Mouse (Mus musculus) layer of hippocampus, adult 9-11 months (tissue): ENCODE measurements around the gene Btnl10.
"Not testable (repeated sequence)": the region's sequence is repeated elsewhere in the genome, so short reads cannot be mapped to it uniquely, and the experiment has no call there.

Source experiments
- DNase-seq: peaks from one replicate; pipeline ENCODE4 v3.0.0; 2022

The Btnl10 gene

GRCm38 (mm10) chr11:58931576-58931975, 13.9 kb downstream of the Btnl10 start:
- no peak for DNase-seq

- no peak for DNase-seq
Measured at GRCm38 (mm10) chr11:58937909-58938308, 20.2 kb downstream of the Btnl10 start.

- DNase-seq = peak; percentile 95
Measured at GRCm38 (mm10) chr11:58938322-58939087, 20.8 kb downstream of the Btnl10 start, which contains the start of gene Rnf187. TSS of gene Rnf187 (minus strand) at chr11:58938916.

- no peak for DNase-seq
Measured at GRCm38 (mm10) chr11:58939088-58939439, 21.4 kb downstream of the Btnl10 start.

GRCm38 (mm10) chr11:58944136-58944535, 26.4 kb downstream of the Btnl10 start:
- no peak for DNase-seq

GRCm38 (mm10) chr11:58947306-58947705, 29.6 kb downstream of the Btnl10 start:
- DNase-seq = no peak

- DNase-seq = peak; percentile 66
Measured at GRCm38 (mm10) chr11:58947798-58948528, 30.3 kb downstream of the Btnl10 start.

- peak; percentile 89 for DNase-seq
Measured at GRCm38 (mm10) chr11:58948542-58949479, 31.1 kb downstream of the Btnl10 start, which contains the start of gene Hist3h2ba. TSS of gene Hist3h2ba (plus strand) at chr11:58948920.

- peak; percentile 83 for DNase-seq
Measured at GRCm38 (mm10) chr11:58949480-58950431, 32.0 kb downstream of the Btnl10 start.

GRCm38 (mm10) chr11:58951210-58951609, 33.5 kb downstream of the Btnl10 start:
- no peak for DNase-seq

GRCm38 (mm10) chr11:58953351-58954169, 35.9 kb downstream of the Btnl10 start:
- DNase-seq = peak; percentile 52

GRCm38 (mm10) chr11:58954170-58954419, 36.4 kb downstream of the Btnl10 start:
- not testable (repeated sequence) for DNase-seq

GRCm38 (mm10) chr11:58954420-58955142, 36.9 kb downstream of the Btnl10 start, which contains the start of the genes Hist3h2a and Trim17:
TSS of gene Hist3h2a (plus strand) at chr11:58954685.
TSS of gene Trim17 (plus strand) at chr11:58954685.
- peak; percentile 98 for DNase-seq

- DNase-seq = no peak
Measured at GRCm38 (mm10) chr11:58955143-58955867, 37.6 kb downstream of the Btnl10 start.

- no peak for DNase-seq
Measured at GRCm38 (mm10) chr11:58955868-58956257, 38.2 kb downstream of the Btnl10 start.

- no peak for DNase-seq
Measured at GRCm38 (mm10) chr11:58957226-58957914, 39.7 kb downstream of the Btnl10 start.

- DNase-seq = no peak
Measured at GRCm38 (mm10) chr11:58958536-58958935, 40.8 kb downstream of the Btnl10 start.

GRCm38 (mm10) chr11:58959186-58959825, 41.6 kb downstream of the Btnl10 start:
- DNase-seq = no peak
